In genomic region chr5:122821524-122821885, GRCm38 (mm10) we compare ENCODE assay signal across 8 mouse cellular contexts. TPM values are rescaled to one million over a fixed set of nuclear protein-coding genes. Genes with fewer than 3 reads are reported as not detected.
A peak's percentile ranks its signal among the peaks of the same experiment; 100 is the strongest.
DNase-seq lines count a peak whose midpoint lies in the region; ATAC-seq and TF ChIP-seq lines count a peak whose summit lies in the region.

No protein-coding gene starts in this region.

- H3K27me3 ChIP-seq in embryonic facial prominence, embryonic 13.5 days = no peaks in the 10 kb centered on the region
- no peaks in the 10 kb centered on the region for H3K27me3 ChIP-seq in intestine, embryonic 16.5 days (replicated peaks; ENCODE audit: control insufficient read depth, insufficient read depth, low read length)
- no peaks in the 10 kb centered on the region for H3K27me3 ChIP-seq in neural tube, embryonic 12.5 days (replicated peaks)

- no peak for DNase-seq in left cerebral cortex, adult 2 months (ENCODE audit: extremely low spot score in 1 of 2, low spot score in 2 of 2)
- DNase-seq in left cerebral cortex, adult 9 months (ENCODE audit: low spot score in 2 of 2) = no peak
- DNase-seq in ovary, adult 18-20 months (ENCODE audit: low spot score) = no peak
- DNase-seq in adrenal gland, postnatal 36 days = no peak
- DNase-seq in ovary, postnatal 36 days (ENCODE audit: low spot score) = no peak

- intact Hi-C loops in left cerebral cortex, adult 2 months (cut with DNase I) = loop anchor here (1.0 kb wide), 1 partner anchor 29 kb away; the partner anchor contains the start of gene Rnf34

- peak overlapping the region; percentile 62 for H3K4me2 ChIP-seq in embryonic facial prominence, embryonic 13.5 days
- H3K4me2 ChIP-seq in intestine, embryonic 16.5 days (ENCODE audit: low read depth, low read length) = peak overlapping the region; percentile 41
- peak overlapping the region; percentile 62 for H3K4me2 ChIP-seq in neural tube, embryonic 12.5 days (replicated peaks)

- TF ChIP-seq CTCF in left cerebral cortex, adult 2 months (IDR thresholded peaks at IDR 0.05) = no peak

- under 1% methylated on average over 10 of the region's 10 CpGs for WGBS in embryonic facial prominence, embryonic 13.5 days
- WGBS in intestine, embryonic 16.5 days = under 1% methylated on average over 10 of the region's 10 CpGs
- WGBS in neural tube, embryonic 12.5 days = under 1% methylated on average over 10 of the region's 10 CpGs

- H3K4me1 ChIP-seq in embryonic facial prominence, embryonic 13.5 days = peaks cover 12% of the 10 kb centered on the region
- peaks cover 10% of the 10 kb centered on the region for H3K4me1 ChIP-seq in intestine, embryonic 16.5 days (ENCODE audit: control insufficient read depth, insufficient read depth, low read length)
- H3K4me1 ChIP-seq in neural tube, embryonic 12.5 days = peaks cover 10% of the 10 kb centered on the region

- peak overlapping the region; percentile 92 for H3K27ac ChIP-seq in left cerebral cortex, adult 2 months
- H3K27ac ChIP-seq in embryonic facial prominence, embryonic 13.5 days = peak overlapping the region; percentile 95
- peak overlapping the region; percentile 73 for H3K27ac ChIP-seq in intestine, embryonic 16.5 days (ENCODE audit: low read length)
- peak overlapping the region; percentile 65; the same call in 1 of the 2 replicates for H3K27ac ChIP-seq in neural tube, embryonic 12.5 days

- H3K36me3 ChIP-seq in embryonic facial prominence, embryonic 13.5 days = peaks cover 27% of the 10 kb centered on the region
- H3K36me3 ChIP-seq in intestine, embryonic 16.5 days (ENCODE audit: control insufficient read depth, insufficient read depth, low read length) = peaks cover 20% of the 10 kb centered on the region
- H3K36me3 ChIP-seq in neural tube, embryonic 12.5 days = peaks cover 26% of the 10 kb centered on the region

- no peaks in the 10 kb centered on the region for H3K9me3 ChIP-seq in embryonic facial prominence, embryonic 13.5 days
- H3K9me3 ChIP-seq in intestine, embryonic 16.5 days (ENCODE audit: control insufficient read depth, low read length) = no peaks in the 10 kb centered on the region
- H3K9me3 ChIP-seq in neural tube, embryonic 12.5 days = no peaks in the 10 kb centered on the region

- peak; percentile 60 for ATAC-seq in embryonic facial prominence, embryonic 13.5 days (ENCODE audit: insufficient number of reproducible peaks, insufficient read depth, low FRiP score, low TSS enrichment, low read depth)
- peak; percentile 57 for ATAC-seq in intestine, embryonic 16.5 days
- ATAC-seq in neural tube, embryonic 12.5 days (ENCODE audit: low FRiP score, low read depth) = peak; percentile 64

- H3K9ac ChIP-seq in embryonic facial prominence, embryonic 13.5 days = peak overlapping the region; percentile 81
- peak overlapping the region; percentile 60 for H3K9ac ChIP-seq in intestine, embryonic 16.5 days (ENCODE audit: low read depth, low read length)
- 0 out of 2 replicates have a peak overlapping the region, but pooled peaks have one; percentile 26 for H3K9ac ChIP-seq in neural tube, embryonic 12.5 days

- H3K4me3 ChIP-seq in left cerebral cortex, adult 2 months = peak overlapping the region; percentile 87
- peak overlapping the region; percentile 61 for H3K4me3 ChIP-seq in embryonic facial prominence, embryonic 13.5 days
- peak overlapping the region; percentile 85 for H3K4me3 ChIP-seq in intestine, embryonic 16.5 days (ENCODE audit: low read length)
- peak overlapping the region; percentile 77 for H3K4me3 ChIP-seq in neural tube, embryonic 12.5 days

RNA-seq across cellular contexts. Expression of gene Anapc5, which starts 0.4 kb away (rescaled TPM):
- 100 to 1,000 TPM; 222 to 229 TPM for total RNA-seq in left cerebral cortex, adult 2 months (2021)
- 437 and 454 TPM in 2 replicates for polyA plus RNA-seq in embryonic facial prominence, embryonic 13.5 days (2015; fragmentation: Nextera tagmentation; extraction: Ambion mirVana)
- 322 and 351 TPM in 2 replicates for polyA plus RNA-seq in intestine, embryonic 16.5 days (2015; fragmentation: Nextera tagmentation; extraction: Ambion mirVana)
- 506 and 512 TPM in 2 replicates for polyA plus RNA-seq in neural tube, embryonic 12.5 days (2016; fragmentation: Nextera tagmentation; extraction: Ambion mirVana)
- 100 to 1,000 TPM; 154 to 181 TPM for total RNA-seq in adrenal gland, postnatal 36 days (2021)

RNA-seq across cellular contexts. Expression of gene Rnf34, which starts 28.3 kb away (rescaled TPM):
- total RNA-seq in left cerebral cortex, adult 2 months (2021) = 10 to 100 TPM; 51.5 to 56.3 TPM
- polyA plus RNA-seq in embryonic facial prominence, embryonic 13.5 days (2015; fragmentation: Nextera tagmentation; extraction: Ambion mirVana) = 38.9 and 43.0 TPM in 2 replicates
- polyA plus RNA-seq in intestine, embryonic 16.5 days (2015; fragmentation: Nextera tagmentation; extraction: Ambion mirVana) = 26.9 and 32.4 TPM in 2 replicates
- polyA plus RNA-seq in neural tube, embryonic 12.5 days (2016; fragmentation: Nextera tagmentation; extraction: Ambion mirVana) = 52.8 and 54.0 TPM in 2 replicates
- total RNA-seq in adrenal gland, postnatal 36 days (2021) = 10 to 100 TPM; 22.8 to 28.5 TPM

RNA-seq across cellular contexts. Expression of gene Camkk2, which starts 42.3 kb away (rescaled TPM):
- total RNA-seq in left cerebral cortex, adult 2 months (2021) = 100 to 1,000 TPM; 238 to 248 TPM
- 39.9 and 47.3 TPM in 2 replicates for polyA plus RNA-seq in embryonic facial prominence, embryonic 13.5 days (2015; fragmentation: Nextera tagmentation; extraction: Ambion mirVana)
- polyA plus RNA-seq in intestine, embryonic 16.5 days (2015; fragmentation: Nextera tagmentation; extraction: Ambion mirVana) = 15.0 and 17.1 TPM in 2 replicates
- 43.1 and 44.2 TPM in 2 replicates for polyA plus RNA-seq in neural tube, embryonic 12.5 days (2016; fragmentation: Nextera tagmentation; extraction: Ambion mirVana)
- total RNA-seq in adrenal gland, postnatal 36 days (2021) = 10 to 100 TPM; 25.3 to 25.9 TPM

Comparison
In these comparisons a context has a peak if more than half of its experiments do, and no peak if none do; other contexts are left out.
1. H3K9ac ChIP-seq: peak in every context shown above with its lines; median percentile 81 in embryonic facial prominence, embryonic 13.5 days; 60 in intestine, embryonic 16.5 days; 26 in neural tube, embryonic 12.5 days.